Comparison of ENCODE assay signal across 21 mouse cellular contexts in the genomic region with DNA sequence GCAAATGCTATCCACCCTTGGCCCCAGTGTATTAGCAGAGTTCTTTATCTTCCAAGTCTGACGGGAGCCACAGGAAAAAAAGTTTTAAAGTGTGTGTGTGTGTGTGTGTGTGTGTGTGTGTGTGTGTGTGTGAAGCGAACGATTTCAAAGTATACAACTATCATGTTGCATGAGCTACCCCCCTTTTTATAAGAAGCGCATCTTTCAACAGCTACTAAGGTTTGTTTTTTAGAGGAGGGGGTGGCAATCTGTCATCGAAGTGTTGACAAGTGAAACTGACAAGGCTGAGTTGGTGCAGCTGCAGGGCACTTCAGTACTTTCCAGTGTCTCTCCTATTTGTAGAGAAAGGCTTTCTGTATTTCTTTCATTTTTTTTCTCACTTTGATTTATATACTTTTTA.
DNase-seq lines count a peak whose midpoint lies in the region; ATAC-seq and TF ChIP-seq lines count a peak whose summit lies in the region.
"Had no signal": no experiment of that assay in that cellular context is flagged by ENCODE, and none has a peak within 500 bp of the region (broad histone marks: within the 10 kb centered on the region; RNA-seq: fewer than 3 reads in every experiment).

No protein-coding gene starts in this region.

- peak overlapping the region; percentile 11; the same call in 1 of the 2 replicates for H3K27ac ChIP-seq in heart, embryonic 15.5 days
- no peak overlapping the region for H3K27ac ChIP-seq in lung, embryonic 14.5 days (ENCODE audit: low read depth)
- no peak overlapping the region for H3K27ac ChIP-seq in midbrain, embryonic 13.5 days
- H3K27ac ChIP-seq: embryonic facial prominence, embryonic 12.5 days; hindbrain, embryonic 13.5 days; macrophage; neural tube, embryonic 13.5 days had no signal

- H3K9ac ChIP-seq in heart, embryonic 15.5 days, result no peak overlapping the region
- H3K9ac ChIP-seq in lung, embryonic 14.5 days, result no peak overlapping the region
- H3K9ac ChIP-seq in midbrain, embryonic 13.5 days (replicated peaks), result no peak overlapping the region
- H3K9ac ChIP-seq: embryonic facial prominence, embryonic 12.5 days; hindbrain, embryonic 13.5 days; neural tube, embryonic 13.5 days had no signal

- intact Hi-C loops in heart, postnatal 14 days (cut with DNase I), result no loop called here

- peak; percentile 58 for ATAC-seq in heart, embryonic 15.5 days (replicated peaks; ENCODE audit: insufficient number of reproducible peaks, insufficient read depth, low FRiP score, low read depth)
- peak; percentile 84 for ATAC-seq in lung, embryonic 14.5 days (ENCODE audit: insufficient read depth)
- no peak for ATAC-seq in midbrain, embryonic 13.5 days
- ATAC-seq: forebrain, embryonic 14.5 days; inflammation-experienced regulatory T-cells, adult 6 months had no signal

- no peak for TF ChIP-seq POLR2A in lung, adult 2 months (IDR thresholded peaks at IDR 0.05; ENCODE audit: borderline replicate concordance, extremely low read depth, low read depth, low read length)

- no peak overlapping the region for H3K4me3 ChIP-seq in heart, embryonic 15.5 days
- no peak overlapping the region for H3K4me3 ChIP-seq in lung, embryonic 14.5 days (ENCODE audit: low read depth, low read length)
- H3K4me3 ChIP-seq in lung, adult 2 months (replicated peaks; ENCODE audit: extremely low read depth, low read depth, low read length), result no peak overlapping the region
- no peak overlapping the region for H3K4me3 ChIP-seq in midbrain, embryonic 13.5 days (replicated peaks)
- H3K4me3 ChIP-seq: embryonic facial prominence, embryonic 12.5 days; hindbrain, embryonic 13.5 days; neural tube, embryonic 13.5 days had no signal

- no peaks in the 10 kb centered on the region for H3K36me3 ChIP-seq in heart, embryonic 15.5 days
- H3K36me3 ChIP-seq in lung, embryonic 14.5 days (ENCODE audit: insufficient read depth), result no peaks in the 10 kb centered on the region
- H3K36me3 ChIP-seq in midbrain, embryonic 13.5 days, result no peaks in the 10 kb centered on the region
- H3K36me3 ChIP-seq: embryonic facial prominence, embryonic 12.5 days; hindbrain, embryonic 13.5 days; neural tube, embryonic 13.5 days had no signal

- H3K9me3 ChIP-seq in heart, embryonic 15.5 days (replicated peaks), result no peaks in the 10 kb centered on the region
- no peaks in the 10 kb centered on the region for H3K9me3 ChIP-seq in lung, embryonic 14.5 days (ENCODE audit: low read depth, low read length)
- peaks cover 4% of the 10 kb centered on the region; the same call in 1 of the 2 replicates for H3K9me3 ChIP-seq in midbrain, embryonic 13.5 days
- H3K9me3 ChIP-seq: embryonic facial prominence, embryonic 12.5 days; hindbrain, embryonic 13.5 days; neural tube, embryonic 13.5 days had no signal

- peak overlapping the region; percentile 30 for H3K4me2 ChIP-seq in heart, embryonic 15.5 days
- peak overlapping the region; percentile 20; the same call in 1 of the 2 replicates for H3K4me2 ChIP-seq in lung, embryonic 14.5 days
- no peak overlapping the region for H3K4me2 ChIP-seq in midbrain, embryonic 13.5 days (replicated peaks)
- H3K4me2 ChIP-seq: embryonic facial prominence, embryonic 12.5 days; hindbrain, embryonic 13.5 days; liver, embryonic 11.5 days; midbrain, embryonic 11.5 days; neural tube, embryonic 13.5 days had no signal

- DNase-seq in heart, postnatal 14 days, result no peak
- peak; percentile 71 for DNase-seq in lung, embryonic 14.5 days
- no peak for DNase-seq in lung, adult 2 months
- DNase-seq in embryo, embryonic 11 days, result peak; percentile 48
- DNase-seq in mesoderm, embryonic 11.5 days (ENCODE audit: low read depth, low spot score), result peak; percentile 44
- DNase-seq: adrenal gland, postnatal 14 days; cerebellum, adult 9-11 months; gastrocnemius, postnatal 25 days; kidney, adult 8-10 months; lung, adult 18-20 months; thymus, postnatal 25 days had no signal

- peaks cover 16% of the 10 kb centered on the region for H3K4me1 ChIP-seq in heart, embryonic 15.5 days (replicated peaks)
- peaks cover 8% of the 10 kb centered on the region; the same call in 1 of the 2 replicates for H3K4me1 ChIP-seq in lung, embryonic 14.5 days (ENCODE audit: insufficient read depth)
- H3K4me1 ChIP-seq in lung, adult 2 months (ENCODE audit: control insufficient read depth, insufficient read depth, low read length), result no peaks in the 10 kb centered on the region
- H3K4me1 ChIP-seq in midbrain, embryonic 13.5 days (replicated peaks), result no peaks in the 10 kb centered on the region
- H3K4me1 ChIP-seq: embryonic facial prominence, embryonic 12.5 days; hindbrain, embryonic 13.5 days; neural tube, embryonic 13.5 days had no signal

- TF ChIP-seq CTCF in lung, embryonic 14.5 days (IDR thresholded peaks at IDR 0.05; ENCODE audit: low read depth), result no peak
- TF ChIP-seq CTCF in lung, adult 2 months (IDR thresholded peaks at IDR 0.05; ENCODE audit: insufficient read depth, low read length), result no peak

- 10% methylated on average over 5 of the region's 5 CpGs for WGBS in heart, embryonic 15.5 days
- 4% methylated on average over 5 of the region's 5 CpGs for WGBS in lung, embryonic 14.5 days
- WGBS in lung, adult 2 months, result 28% methylated on average over 5 of the region's 5 CpGs
- WGBS in midbrain, embryonic 13.5 days, result 69% methylated on average over 5 of the region's 5 CpGs

- H3K27me3 ChIP-seq in heart, embryonic 15.5 days, result no peaks in the 10 kb centered on the region
- no peaks in the 10 kb centered on the region for H3K27me3 ChIP-seq in lung, embryonic 14.5 days (ENCODE audit: insufficient read depth, low read length)
- no peaks in the 10 kb centered on the region for H3K27me3 ChIP-seq in midbrain, embryonic 13.5 days
- H3K27me3 ChIP-seq: embryonic facial prominence, embryonic 12.5 days; hindbrain, embryonic 13.5 days; neural tube, embryonic 13.5 days had no signal

Comparison
In these comparisons a context has a peak if more than half of its experiments do, and no peak if none do; other contexts are left out.
1. DNase-seq: peak in lung, embryonic 14.5 days (single experiment), embryo, embryonic 11 days (single experiment) and mesoderm, embryonic 11.5 days (single experiment); none in heart, postnatal 14 days (0 of 2) and lung, adult 2 months (single experiment).